Comparison of ENCODE assay signal across 11 mouse cellular contexts in the genomic region with DNA sequence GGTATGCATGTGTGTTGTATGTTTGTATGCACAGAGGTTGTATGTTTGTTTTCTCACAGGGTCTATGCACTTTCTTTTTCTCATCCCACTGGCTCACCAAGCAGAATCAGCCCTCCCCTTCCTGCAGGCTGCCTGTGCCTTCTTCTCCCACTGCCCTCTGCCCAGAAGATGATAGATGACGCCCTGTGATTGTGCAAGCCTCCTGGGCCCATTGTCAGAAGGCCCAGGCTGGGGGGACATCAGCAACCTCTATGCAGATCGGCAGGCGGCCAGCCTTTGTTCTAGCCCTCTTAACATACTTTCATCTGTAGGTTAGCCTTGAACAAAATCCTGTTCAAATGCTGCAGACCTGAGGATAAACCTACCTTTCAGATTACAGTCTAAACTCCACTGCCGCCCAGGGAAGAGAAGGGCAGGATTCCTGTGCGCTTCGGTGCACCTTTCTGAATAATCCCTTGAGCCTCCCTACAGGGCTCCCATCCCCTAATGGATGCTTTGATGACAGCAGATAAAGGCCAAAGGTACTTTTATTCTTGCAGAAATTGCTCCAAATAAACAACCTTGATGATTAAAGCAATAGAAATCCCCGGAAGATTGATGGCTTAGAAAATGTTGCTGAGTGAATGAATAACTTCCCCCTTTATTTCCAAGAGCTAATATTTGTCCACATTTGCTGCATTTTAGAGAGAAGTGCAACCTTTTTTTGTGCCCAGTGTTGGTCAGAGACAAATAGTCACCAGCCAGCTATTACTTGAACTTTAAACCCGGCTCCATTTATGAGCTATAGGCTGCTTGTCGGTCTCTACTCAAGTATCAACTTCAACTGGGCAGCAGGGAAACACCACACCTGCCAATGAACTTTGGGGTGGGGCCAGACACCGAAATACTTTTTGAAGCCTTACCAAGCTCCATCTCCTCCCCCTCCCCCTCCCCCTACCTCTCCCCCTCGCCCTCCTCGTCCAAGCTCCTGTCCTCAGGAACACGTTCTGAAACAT.
DNase-seq lines count a peak whose midpoint lies in the region; ATAC-seq and TF ChIP-seq lines count a peak whose summit lies in the region.
"Had no signal": no experiment of that assay in that cellular context is flagged by ENCODE, and none has a peak within 500 bp of the region (broad histone marks: within the 10 kb centered on the region; RNA-seq: fewer than 3 reads in every experiment).

No protein-coding gene starts in this region.

- H3K4me3 ChIP-seq in lung, postnatal 0 days (ENCODE audit: low read depth, low read length): no peak overlapping the region
- H3K4me3 ChIP-seq in hindbrain, embryonic 14.5 days (replicated peaks; ENCODE audit: low read length): no peak overlapping the region
- H3K4me3 ChIP-seq in stomach, embryonic 14.5 days (ENCODE audit: low read depth, low read length): no peak overlapping the region
- H3K4me3 ChIP-seq: erythroblast, embryonic 14.5 days; limb, embryonic 15.5 days had no signal

- no peak overlapping the region for H3K9ac ChIP-seq in lung, postnatal 0 days (replicated peaks; ENCODE audit: low read depth)
- H3K9ac ChIP-seq in hindbrain, embryonic 14.5 days: peak overlapping the region; percentile 36; the same call in 1 of the 2 replicates
- no peak overlapping the region for H3K9ac ChIP-seq in stomach, embryonic 14.5 days (replicated peaks; ENCODE audit: low read depth, low read length)
- H3K9ac ChIP-seq: limb, embryonic 15.5 days had no signal

- peak; percentile 30; the same call in 1 of the 2 replicates for ATAC-seq in lung, postnatal 0 days
- no peak for ATAC-seq in hindbrain, embryonic 14.5 days (ENCODE audit: low FRiP score)
- ATAC-seq in stomach, embryonic 14.5 days (ENCODE audit: insufficient number of reproducible peaks, insufficient read depth, low FRiP score, low read depth): peak; percentile 88

- H3K9me3 ChIP-seq in lung, postnatal 0 days (ENCODE audit: low read length): no peaks in the 10 kb centered on the region
- no peaks in the 10 kb centered on the region for H3K9me3 ChIP-seq in hindbrain, embryonic 14.5 days (ENCODE audit: control insufficient read depth, low read length)
- H3K9me3 ChIP-seq in stomach, embryonic 14.5 days (ENCODE audit: control insufficient read depth, low read depth, low read length): no peaks in the 10 kb centered on the region
- H3K9me3 ChIP-seq: limb, embryonic 15.5 days had no signal

- no peak overlapping the region for H3K27ac ChIP-seq in lung, postnatal 0 days (ENCODE audit: low read length)
- no peak overlapping the region for H3K27ac ChIP-seq in hindbrain, embryonic 14.5 days
- H3K27ac ChIP-seq in stomach, embryonic 14.5 days (ENCODE audit: low read length): peak overlapping the region; percentile 66; the same call in 1 of the 2 replicates
- H3K27ac ChIP-seq: limb, embryonic 15.5 days had no signal

- DNase-seq in gastrocnemius, adult 18-20 months (ENCODE audit: low spot score): peak; percentile 23
- DNase-seq in gastrocnemius, postnatal 10 days: no peak
- peak; percentile 34 for DNase-seq in lung, postnatal 0 days (ENCODE audit: low spot score)
- no peak for DNase-seq in lung, postnatal 25 days (ENCODE audit: low spot score)
- no peak for DNase-seq in hindbrain, embryonic 14.5 days (ENCODE audit: low spot score)
- DNase-seq in layer of hippocampus, postnatal 14 days (ENCODE audit: low spot score in 2 of 2): no peak
- DNase-seq in left cerebral cortex, adult 8-10 months (ENCODE audit: low spot score in 2 of 2): no peak
- DNase-seq: kidney, adult 18-20 months had no signal

- no peak for TF ChIP-seq CTCF in lung, postnatal 0 days (IDR thresholded peaks at IDR 0.05)

- no peaks in the 10 kb centered on the region for H3K36me3 ChIP-seq in lung, postnatal 0 days (ENCODE audit: insufficient read depth, low read length)
- H3K36me3 ChIP-seq in hindbrain, embryonic 14.5 days (replicated peaks; ENCODE audit: control insufficient read depth, insufficient read depth): no peaks in the 10 kb centered on the region
- no peaks in the 10 kb centered on the region for H3K36me3 ChIP-seq in stomach, embryonic 14.5 days (ENCODE audit: control insufficient read depth, insufficient read depth, low read length)
- H3K36me3 ChIP-seq: limb, embryonic 15.5 days had no signal

- no peak for TF ChIP-seq EP300 in lung, postnatal 0 days (IDR thresholded peaks at IDR 0.05)

- no peaks in the 10 kb centered on the region for H3K27me3 ChIP-seq in lung, postnatal 0 days (replicated peaks; ENCODE audit: insufficient read depth, low read length)
- no peaks in the 10 kb centered on the region for H3K27me3 ChIP-seq in hindbrain, embryonic 14.5 days (ENCODE audit: control insufficient read depth, insufficient read depth, low read length)
- no peaks in the 10 kb centered on the region for H3K27me3 ChIP-seq in stomach, embryonic 14.5 days (ENCODE audit: control insufficient read depth, insufficient read depth, low read length)
- H3K27me3 ChIP-seq: limb, embryonic 15.5 days had no signal

- no peaks in the 10 kb centered on the region for H3K4me1 ChIP-seq in lung, postnatal 0 days (ENCODE audit: insufficient read depth, low read depth, low read length)
- no peaks in the 10 kb centered on the region; the same call in 1 of the 2 replicates for H3K4me1 ChIP-seq in hindbrain, embryonic 14.5 days (replicated peaks; ENCODE audit: control insufficient read depth, insufficient read depth, low read length)
- no peaks in the 10 kb centered on the region for H3K4me1 ChIP-seq in stomach, embryonic 14.5 days (ENCODE audit: control insufficient read depth, insufficient read depth, low read length)
- H3K4me1 ChIP-seq: limb, embryonic 15.5 days had no signal

- WGBS in lung, postnatal 0 days: 39% methylated on average over 13 of the region's 13 CpGs
- 41% methylated on average over 13 of the region's 13 CpGs for WGBS in hindbrain, embryonic 14.5 days
- 35% methylated on average over 13 of the region's 13 CpGs for WGBS in stomach, embryonic 14.5 days

- H3K4me2 ChIP-seq in lung, postnatal 0 days (replicated peaks; ENCODE audit: low read depth, low read length): no peak overlapping the region
- no peak overlapping the region for H3K4me2 ChIP-seq in hindbrain, embryonic 14.5 days (replicated peaks)
- H3K4me2 ChIP-seq in stomach, embryonic 14.5 days (replicated peaks; ENCODE audit: low read depth, low read length): no peak overlapping the region
- H3K4me2 ChIP-seq: limb, embryonic 15.5 days had no signal

Comparison
In these comparisons a context has a peak if more than half of its experiments do, and no peak if none do; other contexts are left out.
1. DNase-seq: peak in gastrocnemius, adult 18-20 months (single experiment) and lung, postnatal 0 days (single experiment); none in gastrocnemius, postnatal 10 days (single experiment), lung, postnatal 25 days (single experiment), hindbrain, embryonic 14.5 days (single experiment), layer of hippocampus, postnatal 14 days (0 of 2) and left cerebral cortex, adult 8-10 months (0 of 2).